Mouse (Mus musculus): ENCODE data around the gene Olfr119.
"Not testable (repeated sequence)": the region's sequence is repeated elsewhere in the genome, so short reads cannot be mapped to it uniquely, and the experiment has no call there.

The Olfr119 gene

DNA sequence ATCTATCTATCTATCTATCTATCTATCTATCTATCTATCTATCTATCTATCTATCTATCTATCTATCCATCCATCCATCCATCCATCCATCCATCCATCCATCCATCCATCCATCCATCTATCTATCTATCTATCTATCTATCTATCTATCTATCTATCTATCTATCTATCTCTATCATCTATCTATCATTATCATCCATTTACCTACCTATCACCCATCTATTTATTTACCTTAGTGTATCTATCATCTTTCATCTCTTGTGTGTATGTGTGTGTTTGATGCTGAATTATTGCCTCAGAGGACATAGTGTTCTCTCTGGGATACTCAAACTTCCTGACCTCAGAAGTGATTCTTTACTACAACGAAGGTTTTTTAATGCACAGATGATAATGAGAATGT lies at the start of gene Olfr119:
Gene Olfr119, plus strand, starts transcription at position 301 of the 400 bp plus-strand sequence.
- not testable (repeated sequence) for DNase-seq

DNA sequence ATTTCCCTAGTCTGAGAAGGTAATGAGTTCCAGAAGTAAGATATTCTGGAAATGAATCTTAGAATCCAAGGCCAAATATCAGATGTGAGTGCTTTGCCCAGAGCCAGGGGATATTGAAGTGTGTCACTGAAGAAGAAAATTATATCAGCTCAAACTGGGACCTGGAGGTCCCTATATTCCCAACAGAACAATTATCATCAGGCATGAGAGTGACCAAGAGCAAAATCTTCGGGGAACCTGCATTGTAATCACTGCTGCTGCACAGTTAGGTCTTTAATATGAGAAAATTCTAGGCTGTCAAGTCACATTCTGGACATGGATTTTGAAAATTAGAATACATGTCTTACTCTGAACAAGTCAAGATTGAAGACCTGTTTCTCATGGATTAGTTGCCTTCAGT lies 32.7 kb upstream of the Olfr119 start, which contains the start of gene Olfr117:
Gene Olfr117, minus strand, starts transcription at position 101 of the 400 bp plus-strand sequence.
- no peak for DNase-seq

DNA sequence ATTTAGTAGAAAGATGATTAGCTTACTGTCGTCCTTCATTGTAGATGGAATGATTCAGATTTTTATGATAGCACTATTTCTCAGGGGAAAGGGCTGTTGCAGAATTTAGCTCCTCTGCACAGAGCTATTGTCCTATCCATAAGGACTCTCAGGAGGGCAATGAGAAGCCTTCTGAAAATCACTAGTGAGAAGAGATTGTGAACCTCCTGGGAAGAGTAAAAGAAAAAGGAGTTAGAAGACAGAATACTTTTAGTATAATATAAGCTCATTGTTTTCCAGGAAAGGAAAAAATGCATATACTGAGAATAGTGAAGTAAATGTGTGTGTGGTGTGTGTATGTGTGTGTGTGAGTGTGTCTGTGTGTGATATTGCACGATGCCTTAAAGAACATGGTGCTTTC lies 29.7 kb upstream of the Olfr119 start, which contains the start of gene Olfr118:
Gene Olfr118, plus strand, starts transcription at position 301 of the 400 bp plus-strand sequence.
- DNase-seq = no peak

- no peak for DNase-seq
Measured at GRCm38 (mm10) chr17:37721508-37721907, 25.1 kb downstream of the Olfr119 start, which contains the start of gene Olfr120. Olfr120 (plus strand) TSS chr17:37721808.

DNA sequence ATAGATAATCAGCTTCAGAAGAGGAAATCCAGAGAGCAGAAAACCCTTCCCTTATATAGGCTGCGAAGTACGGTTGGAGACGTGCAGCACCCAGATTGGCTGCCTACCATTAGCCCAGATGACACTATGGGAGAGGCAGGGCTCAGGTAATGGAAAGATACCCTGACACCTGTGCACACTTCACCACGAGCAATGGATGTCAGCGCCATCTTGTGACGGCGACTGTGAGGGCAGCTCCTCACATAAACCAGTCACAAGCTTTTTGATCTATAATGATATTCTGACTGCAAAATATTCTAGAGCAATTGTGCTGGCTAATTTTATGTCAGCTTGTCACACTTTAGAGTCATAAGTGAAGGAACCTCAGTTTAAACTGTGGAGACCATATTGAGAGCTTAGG lies 41.7 kb downstream of the Olfr119 start:
- DNase-seq = no peak
